Mouse (Mus musculus) frontal cortex, postnatal 10 days (tissue): Measurements from ENCODE around the gene Ythdc1.
A peak's percentile ranks its signal among the peaks of the same experiment; 100 is the strongest.
"Not testable (repeated sequence)": the region's sequence is repeated elsewhere in the genome, so short reads cannot be mapped to it uniquely, and the experiment has no call there.

Experiments
- DNase-seq, 2 experiments: peaks; one replicate each; pipeline ENCODE4 v3.0.0; 2022; ENCODE audit warnings: low spot score in 2 of 2, mixed read lengths in 1 of 2

Gene Ythdc1

GRCm38 (mm10) chr5:86803962-86804940, at the start of gene Ythdc1:
Ythdc1 (plus strand) TSS chr5:86804221.
- peak; percentile 86 to 92 for DNase-seq

GRCm38 (mm10) chr5:86769015-86769658, 34.9 kb upstream of the Ythdc1 start:
- no peak for DNase-seq

GRCm38 (mm10) chr5:86771010-86771409, 33.0 kb upstream of the Ythdc1 start:
- DNase-seq = no peak

- no peak for DNase-seq
Observed at GRCm38 (mm10) chr5:86776941-86777340, 27.1 kb upstream of the Ythdc1 start.

GRCm38 (mm10) chr5:86778471-86778870, 25.6 kb upstream of the Ythdc1 start:
- DNase-seq = no peak

GRCm38 (mm10) chr5:86783059-86783458, 21.0 kb upstream of the Ythdc1 start:
- no peak for DNase-seq

GRCm38 (mm10) chr5:86784205-86784604, 19.8 kb upstream of the Ythdc1 start:
- DNase-seq = no peak

GRCm38 (mm10) chr5:86786798-86787197, 17.2 kb upstream of the Ythdc1 start:
- DNase-seq = no peak

- DNase-seq = no peak
Observed at GRCm38 (mm10) chr5:86789954-86790353, 14.1 kb upstream of the Ythdc1 start.

- DNase-seq = no peak
Observed at GRCm38 (mm10) chr5:86792249-86792648, 11.8 kb upstream of the Ythdc1 start.

GRCm38 (mm10) chr5:86792807-86793206, 11.2 kb upstream of the Ythdc1 start:
- no peak for DNase-seq

- no peak for DNase-seq
Observed at GRCm38 (mm10) chr5:86816795-86817194, 12.8 kb downstream of the Ythdc1 start.

GRCm38 (mm10) chr5:86836378-86836777, 32.4 kb downstream of the Ythdc1 start:
- DNase-seq = not testable (repeated sequence)

GRCm38 (mm10) chr5:86838110-86838509, 34.1 kb downstream of the Ythdc1 start:
- no peak for DNase-seq

- no peak for DNase-seq
Observed at GRCm38 (mm10) chr5:86839472-86839871, 35.5 kb downstream of the Ythdc1 start.

- no peak for DNase-seq
Observed at GRCm38 (mm10) chr5:86840207-86840606, 36.2 kb downstream of the Ythdc1 start.

- not testable (repeated sequence) for DNase-seq
Observed at GRCm38 (mm10) chr5:86841261-86841660, 37.2 kb downstream of the Ythdc1 start.

GRCm38 (mm10) chr5:86850104-86850503, 46.1 kb downstream of the Ythdc1 start:
- no peak for DNase-seq

GRCm38 (mm10) chr5:86851658-86852057, 47.6 kb downstream of the Ythdc1 start:
- no peak for DNase-seq

- DNase-seq = not testable (repeated sequence)
Observed at GRCm38 (mm10) chr5:86856505-86856904, 52.5 kb downstream of the Ythdc1 start.

GRCm38 (mm10) chr5:86857682-86858081, 53.7 kb downstream of the Ythdc1 start:
- DNase-seq = no peak

GRCm38 (mm10) chr5:86858336-86858735, 54.3 kb downstream of the Ythdc1 start:
- DNase-seq = no peak

GRCm38 (mm10) chr5:86871877-86872276, 67.9 kb downstream of the Ythdc1 start:
- no peak for DNase-seq
